Mouse (Mus musculus) megakaryocyte progenitor cell, adult 5-6 weeks (primary cell): ENCODE data around the gene Smim11. TPM values are rescaled to one million over a fixed set of nuclear protein-coding genes. Genes with fewer than 3 reads are reported as not detected.
A peak's percentile ranks its signal among the peaks of the same experiment; 100 is the strongest.

Experiments
- ATAC-seq: replicated peaks from 2 replicates; pipeline ENCODE4 v1.8.0; 2016; ENCODE audit warnings: mild to moderate bottlenecking, moderate TSS enrichment, inconsistent platforms; ENCODE audit not compliant: poor library complexity
- total RNA-seq, 2 experiments: library from RNA; stranded (forward) in 1 of 2; stranded (reverse) in 1 of 2; fragments of 157-497, 149-512 nt in 1 of 2; fragments of 200-1000 nt in 1 of 2; gene quantifications; 2 replicates each; pipeline versions ENCODE4 v1.2.3 to v1.2.4; 2015 to 2017

The Smim11 gene
- total RNA-seq, 2 experiments from 2014 or later: 90.9 to 194 TPM

- peak; percentile 99 for ATAC-seq
Measured at GRCm38 (mm10) chr16:92319353-92320109, 18.4 kb downstream of the Smim11 start.

GRCm38 (mm10) chr16:92320361-92320760 lies 19.3 kb downstream of the Smim11 start:
- no peak for ATAC-seq

- no peak for ATAC-seq
Measured at GRCm38 (mm10) chr16:92321341-92321740, 20.3 kb downstream of the Smim11 start, which contains the start of gene Fam243. Fam243 (minus strand) TSS chr16:92321441.

GRCm38 (mm10) chr16:92324309-92325061 lies 23.4 kb downstream of the Smim11 start:
- no peak for ATAC-seq

GRCm38 (mm10) chr16:92325062-92325406 lies 23.9 kb downstream of the Smim11 start:
- ATAC-seq: no peak

- no peak for ATAC-seq
Measured at GRCm38 (mm10) chr16:92327911-92328310, 26.8 kb downstream of the Smim11 start.

GRCm38 (mm10) chr16:92330966-92331365 lies 29.9 kb downstream of the Smim11 start:
- no peak for ATAC-seq

- ATAC-seq: no peak
Measured at GRCm38 (mm10) chr16:92334600-92334999, 33.5 kb downstream of the Smim11 start.

GRCm38 (mm10) chr16:92336280-92336679 lies 35.2 kb downstream of the Smim11 start:
- peak; percentile 85 for ATAC-seq

GRCm38 (mm10) chr16:92340612-92341511 lies 39.8 kb downstream of the Smim11 start:
- ATAC-seq: peak; percentile 79

GRCm38 (mm10) chr16:92345177-92345576 lies 44.1 kb downstream of the Smim11 start:
- ATAC-seq: no peak

- ATAC-seq: no peak
Measured at GRCm38 (mm10) chr16:92346297-92346916, 45.3 kb downstream of the Smim11 start.

- no peak for ATAC-seq
Measured at GRCm38 (mm10) chr16:92348941-92349340, 47.9 kb downstream of the Smim11 start.

GRCm38 (mm10) chr16:92353295-92353694 lies 52.2 kb downstream of the Smim11 start:
- no peak for ATAC-seq

GRCm38 (mm10) chr16:92353897-92354296 lies 52.8 kb downstream of the Smim11 start:
- ATAC-seq: no peak

GRCm38 (mm10) chr16:92355366-92355765 lies 54.3 kb downstream of the Smim11 start:
- no peak for ATAC-seq

- ATAC-seq: no peak
Measured at GRCm38 (mm10) chr16:92355982-92356381, 54.9 kb downstream of the Smim11 start.

GRCm38 (mm10) chr16:92357023-92357422 lies 55.9 kb downstream of the Smim11 start:
- ATAC-seq: no peak

GRCm38 (mm10) chr16:92357566-92357965 lies 56.5 kb downstream of the Smim11 start:
- ATAC-seq: no peak

- 0 out of 2 replicates have a peak, but pooled peaks have one; percentile 29 for ATAC-seq
Measured at GRCm38 (mm10) chr16:92358734-92359133, 57.6 kb downstream of the Smim11 start.

GRCm38 (mm10) chr16:92359229-92359628 lies 58.1 kb downstream of the Smim11 start, which contains the start of gene Kcne1:
Kcne1 (minus strand) TSS chr16:92359468.
- no peak for ATAC-seq
